Mouse (Mus musculus): ENCODE results near the gene Cacna1s.

- TF ChIP-seq MAFK (IDR thresholded peaks at IDR 0.05; ENCODE audit: insufficient read depth, low read depth, low read length), result peak; percentile 79
- TF ChIP-seq CHD2 (IDR thresholded peaks at IDR 0.05; ENCODE audit: low read depth, low read length), result no peak
- TF ChIP-seq HCFC1 (IDR thresholded peaks at IDR 0.05; ENCODE audit: borderline replicate concordance, insufficient read depth, low read length), result no peak
- no peak for TF ChIP-seq ZNF384 (IDR thresholded peaks at IDR 0.05; ENCODE audit: low read depth, low read length)
- TF ChIP-seq ZC3H11A (IDR thresholded peaks at IDR 0.05; ENCODE audit: borderline replicate concordance, low read depth, low read length), result no peak
Observed at GRCm38 (mm10) chr1:136139990-136140640, 87.6 kb downstream of the Cacna1s start.

All from ES-E14 (cell line).